Mouse (Mus musculus) liver, adult 2 months (tissue): ENCODE measurements around the gene Pan2.

Experiments
- CTCF ChIP-seq: fragments of 200-500 bp; IDR thresholded peaks from 2 replicates; pipeline ENCODE4 v1.5.1; 2011; ENCODE audit warnings: low read depth, low read length, control low read depth
- POLR2A ChIP-seq: fragments of 200-500 bp; IDR thresholded peaks from 2 replicates; pipeline ENCODE4 v1.6.1; 2011; ENCODE audit warnings: low read length, control low read depth; ENCODE audit not compliant: insufficient read depth; ENCODE audit errors: extremely low read depth

DNA sequence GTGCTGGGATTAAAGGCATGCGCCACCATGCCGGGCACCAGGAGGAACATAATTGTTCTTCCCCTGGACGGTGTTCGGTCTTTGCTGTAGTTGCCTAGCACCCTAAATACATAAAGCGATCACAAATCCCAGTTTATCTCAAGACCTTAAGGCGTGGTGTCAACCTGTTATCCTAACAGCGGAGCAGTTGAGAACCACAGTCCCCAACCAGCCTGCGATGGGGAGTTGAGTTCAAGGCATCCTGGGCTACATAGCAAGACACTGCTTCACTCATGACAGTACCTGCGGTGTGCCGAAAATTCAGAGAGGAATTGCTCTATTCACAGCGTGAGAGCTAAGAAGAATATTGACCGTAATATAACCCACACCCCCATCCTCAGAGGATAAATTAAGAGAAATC, 18.5 kb downstream of the Pan2 start:
- no peak for TF ChIP-seq POLR2A
- TF ChIP-seq CTCF: no peak
